Mouse (Mus musculus) embryonic facial prominence, embryonic 13.5 days (tissue): Measurements from ENCODE around the gene Tesk2. TPM values are rescaled to one million over a fixed set of nuclear protein-coding genes. Genes with fewer than 3 reads are reported as not detected.
A peak's percentile ranks its signal among the peaks of the same experiment; 100 is the strongest.

ENCODE experiments used
- ATAC-seq: fragments of 200-750 bp; cut with Nextera tagmentation; 2 replicates; pipeline ENCODE4 v1.8.0; 2017; ENCODE audit warnings: low read depth; ENCODE audit not compliant: insufficient number of reproducible peaks, insufficient read depth, low FRiP score, low TSS enrichment
- H3K27ac ChIP-seq: fragments of 300-500 bp; sonication (generic); 2 replicates; pipeline ENCODE4 v1.5.1; 2015; ENCODE audit warnings: moderate library complexity, mild to moderate bottlenecking, inconsistent platforms
- H3K27me3 ChIP-seq: fragments of 300-500 bp; sonication (generic); 2 replicates; pipeline ENCODE4 v1.6.1; 2015; ENCODE audit warnings: mild to moderate bottlenecking, inconsistent platforms
- H3K36me3 ChIP-seq: fragments of 300-500 bp; sonication (generic); 2 replicates; pipeline ENCODE4 v1.6.1; 2015; ENCODE audit warnings: mild to moderate bottlenecking, inconsistent platforms
- H3K4me1 ChIP-seq: fragments of 300-500 bp; sonication (generic); 2 replicates; pipeline ENCODE4 v1.6.1; 2015; ENCODE audit warnings: inconsistent platforms
- H3K4me2 ChIP-seq: fragments of 300-500 bp; sonication (generic); 2 replicates; pipeline ENCODE4 v1.6.1; 2015; ENCODE audit warnings: moderate library complexity, mild to moderate bottlenecking, inconsistent platforms
- H3K4me3 ChIP-seq: fragments of 300-500 bp; sonication (generic); 2 replicates; pipeline ENCODE4 v1.5.1; 2015; ENCODE audit warnings: mild to moderate bottlenecking, inconsistent platforms
- H3K9ac ChIP-seq: fragments of 300-500 bp; sonication (generic); 2 replicates; pipeline ENCODE4 v1.6.1; 2015; ENCODE audit warnings: mild to moderate bottlenecking, inconsistent platforms
- H3K9me3 ChIP-seq: fragments of 300-500 bp; sonication (generic); 2 replicates; pipeline ENCODE4 v1.6.1; 2016; ENCODE audit warnings: inconsistent platforms
- WGBS: fragments of 180-500 bp; shearing (Covaris S2); methylation state at CpG from one replicate; pipeline ENCODE4 v1.1.7; 2015; ENCODE audit warnings: mixed read lengths; 5-methylcytosine and 5-hydroxymethylcytosine counted together
- polyA plus RNA-seq: library from polyadenylated mRNA; unstranded; fragments of >200 nt; fragmentation: Nextera tagmentation; extraction: Ambion mirVana; gene quantifications from 2 replicates; pipeline ENCODE4 v1.2.1, GENCODE M21; 2015

The Tesk2 gene
- polyA plus RNA-seq, 1 experiment from 2014 or later = 9.4 TPM

- Histone ChIP-seq H3K4me3 (no peak overlapping the region), H3K27ac (no peak overlapping the region), H3K4me2 (no peak overlapping the region), H3K36me3 (peaks cover 4% of the 10 kb centered on the region), H3K4me1 (peaks cover 9% of the 10 kb centered on the region), H3K27me3 (no peaks in the 10 kb centered on the region), H3K9me3 (no peaks in the 10 kb centered on the region), H3K9ac (no peak overlapping the region)
- no peak for ATAC-seq
- 18% methylated on average over 3 of the region's 3 CpGs for WGBS
These were observed 1.4 kb upstream of the Tesk2 start for GRCm38 (mm10) chr4:116719396-116719795.

- H3K4me3 ChIP-seq = peak overlapping the region; percentile 88
- no peaks in the 10 kb centered on the region for H3K9me3 ChIP-seq
- under 1% methylated on average over 29 of the region's 29 CpGs for WGBS
- H3K4me2 ChIP-seq = peak overlapping the region; percentile 89
- H3K36me3 ChIP-seq = no peaks in the 10 kb centered on the region
- H3K27me3 ChIP-seq = no peaks in the 10 kb centered on the region
- peak; percentile 58; the same call in 1 of the 2 replicates for ATAC-seq
- H3K4me1 ChIP-seq = peaks cover 9% of the 10 kb centered on the region
- peak overlapping the region; percentile 73; the same call in 1 of the 2 replicates for H3K27ac ChIP-seq
- peak overlapping the region; percentile 89 for H3K9ac ChIP-seq
These were observed 415 bp downstream of the Tesk2 start for GRCm38 (mm10) chr4:116721098-116721628.

GRCm38 (mm10) chr4:116722230-116722629 is 1.5 kb downstream of the Tesk2 start:
- Histone ChIP-seq H3K27me3 (no peaks in the 10 kb centered on the region), H3K36me3 (no peaks in the 10 kb centered on the region), H3K9ac (no peak overlapping the region), H3K9me3 (no peaks in the 10 kb centered on the region), H3K4me2 (peak overlapping the region; percentile 89), H3K4me1 (peaks cover 9% of the 10 kb centered on the region), H3K4me3 (no peak overlapping the region), H3K27ac (no peak overlapping the region)
- ATAC-seq = no peak
- 46% methylated on average over 7 of the region's 7 CpGs for WGBS

GRCm38 (mm10) chr4:116725444-116725843 is 4.7 kb downstream of the Tesk2 start:
- no peaks in the 10 kb centered on the region for H3K27me3 ChIP-seq
- H3K9ac ChIP-seq = no peak overlapping the region
- no peak overlapping the region for H3K27ac ChIP-seq
- H3K4me2 ChIP-seq = no peak overlapping the region
- H3K4me3 ChIP-seq = no peak overlapping the region
- no peaks in the 10 kb centered on the region for H3K36me3 ChIP-seq
- no peak for ATAC-seq
- WGBS = 79% methylated on average over 5 of the region's 5 CpGs
- no peaks in the 10 kb centered on the region for H3K9me3 ChIP-seq
- peaks cover 9% of the 10 kb centered on the region for H3K4me1 ChIP-seq

GRCm38 (mm10) chr4:116727401-116727800 is 6.7 kb downstream of the Tesk2 start:
- Histone ChIP-seq H3K36me3 (no peaks in the 10 kb centered on the region), H3K4me3 (no peak overlapping the region), H3K4me2 (no peak overlapping the region), H3K9me3 (no peaks in the 10 kb centered on the region), H3K4me1 (peaks cover 2% of the 10 kb centered on the region), H3K27me3 (no peaks in the 10 kb centered on the region), H3K27ac (no peak overlapping the region), H3K9ac (no peak overlapping the region)
- no peak for ATAC-seq
- 68% methylated on average over 3 of the region's 3 CpGs for WGBS

GRCm38 (mm10) chr4:116729532-116729931 is 8.8 kb downstream of the Tesk2 start:
- Histone ChIP-seq H3K4me1 (no peaks in the 10 kb centered on the region), H3K27me3 (no peaks in the 10 kb centered on the region), H3K4me2 (no peak overlapping the region), H3K36me3 (no peaks in the 10 kb centered on the region), H3K9me3 (no peaks in the 10 kb centered on the region), H3K4me3 (no peak overlapping the region), H3K27ac (no peak overlapping the region), H3K9ac (no peak overlapping the region)
- WGBS = 94% methylated on average over 3 of the region's 3 CpGs
- ATAC-seq = no peak

- Histone ChIP-seq H3K9me3 (no peaks in the 10 kb centered on the region), H3K36me3 (no peaks in the 10 kb centered on the region), H3K27ac (no peak overlapping the region), H3K4me3 (no peak overlapping the region), H3K4me1 (no peaks in the 10 kb centered on the region), H3K27me3 (no peaks in the 10 kb centered on the region), H3K4me2 (no peak overlapping the region), H3K9ac (no peak overlapping the region)
- ATAC-seq = no peak
- 84% methylated on average over 9 of the region's 9 CpGs for WGBS
These were observed 10.3 kb downstream of the Tesk2 start for GRCm38 (mm10) chr4:116731077-116731476.

GRCm38 (mm10) chr4:116732355-116732754 is 11.6 kb downstream of the Tesk2 start:
- ATAC-seq = no peak
- Histone ChIP-seq H3K27ac (no peak overlapping the region), H3K4me3 (no peak overlapping the region), H3K9me3 (no peaks in the 10 kb centered on the region), H3K9ac (no peak overlapping the region), H3K27me3 (no peaks in the 10 kb centered on the region), H3K4me1 (peaks cover 2% of the 10 kb centered on the region; the same call in 1 of the 2 replicates), H3K36me3 (no peaks in the 10 kb centered on the region), H3K4me2 (no peak overlapping the region)
- WGBS = 86% methylated on average over 5 of the region's 5 CpGs

GRCm38 (mm10) chr4:116734996-116735395 is 14.2 kb downstream of the Tesk2 start:
- Histone ChIP-seq H3K4me1 (peaks cover 4% of the 10 kb centered on the region; the same call in 1 of the 2 replicates), H3K27me3 (no peaks in the 10 kb centered on the region), H3K9ac (no peak overlapping the region), H3K36me3 (no peaks in the 10 kb centered on the region), H3K4me3 (no peak overlapping the region), H3K27ac (no peak overlapping the region), H3K9me3 (no peaks in the 10 kb centered on the region), H3K4me2 (no peak overlapping the region)
- 86% methylated on average over 2 of the region's 2 CpGs for WGBS
- no peak for ATAC-seq

- no peak overlapping the region for H3K4me3 ChIP-seq
- no peak overlapping the region for H3K4me2 ChIP-seq
- no peak for ATAC-seq
- H3K27me3 ChIP-seq = no peaks in the 10 kb centered on the region
- H3K4me1 ChIP-seq = peaks cover 4% of the 10 kb centered on the region; the same call in 1 of the 2 replicates
- H3K36me3 ChIP-seq = 0 out of 2 replicates have a peak, but pooled peaks cover 3% of the 10 kb centered on the region
- H3K9ac ChIP-seq = no peak overlapping the region
- no peak overlapping the region for H3K27ac ChIP-seq
- no peaks in the 10 kb centered on the region for H3K9me3 ChIP-seq
- 72% methylated on average over 9 of the region's 9 CpGs for WGBS
These were observed 18.4 kb downstream of the Tesk2 start for GRCm38 (mm10) chr4:116738972-116739751.

- H3K4me2 ChIP-seq = no peak overlapping the region
- no peak for ATAC-seq
- no peaks in the 10 kb centered on the region for H3K9me3 ChIP-seq
- H3K9ac ChIP-seq = no peak overlapping the region
- H3K4me3 ChIP-seq = no peak overlapping the region
- H3K4me1 ChIP-seq = no peaks in the 10 kb centered on the region
- H3K27ac ChIP-seq = no peak overlapping the region
- H3K36me3 ChIP-seq = 0 out of 2 replicates have a peak, but pooled peaks cover 2% of the 10 kb centered on the region
- WGBS = 90% methylated on average over 2 of the region's 2 CpGs
- H3K27me3 ChIP-seq = no peaks in the 10 kb centered on the region
These were observed 29.0 kb downstream of the Tesk2 start for GRCm38 (mm10) chr4:116749750-116750149.

- H3K9ac ChIP-seq = no peak overlapping the region
- no peaks in the 10 kb centered on the region for H3K36me3 ChIP-seq
- no peak overlapping the region for H3K4me2 ChIP-seq
- H3K4me3 ChIP-seq = no peak overlapping the region
- H3K27ac ChIP-seq = no peak overlapping the region
- 76% methylated on average over 2 of the region's 2 CpGs for WGBS
- no peaks in the 10 kb centered on the region for H3K9me3 ChIP-seq
- H3K4me1 ChIP-seq = no peaks in the 10 kb centered on the region
- no peak for ATAC-seq
- H3K27me3 ChIP-seq = no peaks in the 10 kb centered on the region
These were observed 41.2 kb downstream of the Tesk2 start for GRCm38 (mm10) chr4:116761914-116762313.
